Mouse (Mus musculus) neural tube, embryonic 12.5 days (tissue): ENCODE measurements around the gene Sema5a. TPM values are rescaled to one million over a fixed set of nuclear protein-coding genes. Genes with fewer than 3 reads are reported as not detected.
A peak's percentile ranks its signal among the peaks of the same experiment; 100 is the strongest.

ENCODE experiments used
- ATAC-seq: fragments of 200-750 bp; cut with Nextera tagmentation; 2 replicates; pipeline ENCODE4 v1.8.0; 2017; ENCODE audit warnings: low read depth, mild to moderate bottlenecking, moderate TSS enrichment, moderate library complexity; ENCODE audit not compliant: low FRiP score
- H3K27ac ChIP-seq: fragments of 300-500 bp; sonication (generic); 2 replicates; pipeline ENCODE4 v1.5.1; 2016
- H3K27me3 ChIP-seq: fragments of 300-500 bp; sonication (generic); replicated peaks from 2 replicates; pipeline ENCODE4 v1.6.1; 2016; ENCODE audit warnings: mild to moderate bottlenecking
- H3K36me3 ChIP-seq: fragments of 300-500 bp; sonication (generic); 2 replicates; pipeline ENCODE4 v1.6.1; 2016; ENCODE audit warnings: mild to moderate bottlenecking
- H3K4me1 ChIP-seq: fragments of 300-500 bp; sonication (generic); 2 replicates; pipeline ENCODE4 v1.6.1; 2016
- H3K4me2 ChIP-seq: fragments of 300-500 bp; sonication (generic); replicated peaks from 2 replicates; pipeline ENCODE4 v1.6.1; 2016; ENCODE audit warnings: mild to moderate bottlenecking
- H3K4me3 ChIP-seq: fragments of 300-500 bp; sonication (generic); 2 replicates; pipeline ENCODE4 v1.5.1; 2016
- H3K9ac ChIP-seq: fragments of 300-500 bp; sonication (generic); 2 replicates; pipeline ENCODE4 v1.6.1; 2016; ENCODE audit warnings: mild to moderate bottlenecking
- H3K9me3 ChIP-seq: fragments of 300-500 bp; sonication (generic); 2 replicates; pipeline ENCODE4 v1.6.1; 2016; ENCODE audit warnings: mild to moderate bottlenecking
- WGBS: fragments of 180-500 bp; shearing (Covaris S2); methylation state at CpG from one replicate; pipeline ENCODE4 v1.1.7; 2016; 5-methylcytosine and 5-hydroxymethylcytosine counted together
- polyA plus RNA-seq: library from polyadenylated mRNA; unstranded; fragments of >200 nt; fragmentation: Nextera tagmentation; extraction: Ambion mirVana; gene quantifications from 2 replicates; pipeline ENCODE4 v1.2.1, GENCODE M21; 2016

Sema5a gene
- polyA plus RNA-seq, 1 experiment from 2014 or later, result 8.8 TPM

- no peak overlapping the region for H3K27ac ChIP-seq
- no peak overlapping the region for H3K4me2 ChIP-seq
- H3K27me3 ChIP-seq, result no peaks in the 10 kb centered on the region
- H3K9ac ChIP-seq, result no peak overlapping the region
- H3K9me3 ChIP-seq, result no peaks in the 10 kb centered on the region
- no peaks in the 10 kb centered on the region for H3K36me3 ChIP-seq
- 78% methylated on average over 3 of the region's 3 CpGs for WGBS
- ATAC-seq, result no peak
- H3K4me1 ChIP-seq, result no peaks in the 10 kb centered on the region
- H3K4me3 ChIP-seq, result no peak overlapping the region
Measured at GRCm38 (mm10) chr15:32396241-32396890, 151.8 kb downstream of the Sema5a start.

GRCm38 (mm10) chr15:32397064-32397463 lies 152.5 kb downstream of the Sema5a start:
- Histone ChIP-seq H3K36me3 (no peaks in the 10 kb centered on the region), H3K9ac (no peak overlapping the region), H3K27me3 (no peaks in the 10 kb centered on the region), H3K4me2 (no peak overlapping the region), H3K27ac (no peak overlapping the region), H3K9me3 (no peaks in the 10 kb centered on the region), H3K4me1 (no peaks in the 10 kb centered on the region), H3K4me3 (no peak overlapping the region)
- WGBS, result 65% methylated on average over 3 of the region's 3 CpGs
- no peak for ATAC-seq

- ATAC-seq, result no peak
- H3K4me2 ChIP-seq, result no peak overlapping the region
- H3K27me3 ChIP-seq, result no peaks in the 10 kb centered on the region
- H3K27ac ChIP-seq, result no peak overlapping the region
- no peak overlapping the region for H3K4me3 ChIP-seq
- H3K9me3 ChIP-seq, result no peaks in the 10 kb centered on the region
- no peaks in the 10 kb centered on the region for H3K4me1 ChIP-seq
- H3K9ac ChIP-seq, result no peak overlapping the region
- WGBS, result 93% methylated on average over 1 of the region's 1 CpGs
- no peaks in the 10 kb centered on the region for H3K36me3 ChIP-seq
Measured at GRCm38 (mm10) chr15:32398721-32399120, 154.1 kb downstream of the Sema5a start.

GRCm38 (mm10) chr15:32401909-32402527 lies 157.4 kb downstream of the Sema5a start:
- ATAC-seq, result no peak
- no peaks in the 10 kb centered on the region for H3K9me3 ChIP-seq
- H3K27ac ChIP-seq, result no peak overlapping the region
- H3K36me3 ChIP-seq, result no peaks in the 10 kb centered on the region
- 67% methylated on average over 5 of the region's 5 CpGs for WGBS
- no peaks in the 10 kb centered on the region for H3K27me3 ChIP-seq
- no peak overlapping the region for H3K4me3 ChIP-seq
- no peak overlapping the region for H3K4me2 ChIP-seq
- no peaks in the 10 kb centered on the region for H3K4me1 ChIP-seq
- no peak overlapping the region for H3K9ac ChIP-seq

GRCm38 (mm10) chr15:32403321-32403720 lies 158.7 kb downstream of the Sema5a start:
- H3K9me3 ChIP-seq, result no peaks in the 10 kb centered on the region
- no peaks in the 10 kb centered on the region for H3K27me3 ChIP-seq
- no peak overlapping the region for H3K27ac ChIP-seq
- no peak overlapping the region for H3K9ac ChIP-seq
- H3K4me1 ChIP-seq, result no peaks in the 10 kb centered on the region
- 83% methylated on average over 8 of the region's 8 CpGs for WGBS
- H3K36me3 ChIP-seq, result no peaks in the 10 kb centered on the region
- H3K4me3 ChIP-seq, result no peak overlapping the region
- no peak for ATAC-seq
- no peak overlapping the region for H3K4me2 ChIP-seq

GRCm38 (mm10) chr15:32406436-32406835 lies 161.8 kb downstream of the Sema5a start:
- Histone ChIP-seq H3K4me2 (no peak overlapping the region), H3K36me3 (no peaks in the 10 kb centered on the region), H3K4me1 (no peaks in the 10 kb centered on the region), H3K9me3 (no peaks in the 10 kb centered on the region), H3K4me3 (no peak overlapping the region), H3K27ac (no peak overlapping the region), H3K27me3 (no peaks in the 10 kb centered on the region), H3K9ac (no peak overlapping the region)
- ATAC-seq, result no peak
- 85% methylated on average over 2 of the region's 2 CpGs for WGBS

GRCm38 (mm10) chr15:32407766-32408165 lies 163.2 kb downstream of the Sema5a start:
- Histone ChIP-seq H3K27ac (no peak overlapping the region), H3K4me3 (no peak overlapping the region), H3K4me2 (no peak overlapping the region), H3K36me3 (no peaks in the 10 kb centered on the region), H3K27me3 (no peaks in the 10 kb centered on the region), H3K9me3 (no peaks in the 10 kb centered on the region), H3K9ac (no peak overlapping the region), H3K4me1 (no peaks in the 10 kb centered on the region)
- WGBS, result 95% methylated on average over 3 of the region's 3 CpGs
- ATAC-seq, result no peak

GRCm38 (mm10) chr15:32416291-32416690 lies 171.7 kb downstream of the Sema5a start:
- WGBS, result 91% methylated on average over 2 of the region's 2 CpGs
- H3K36me3 ChIP-seq, result no peaks in the 10 kb centered on the region
- no peaks in the 10 kb centered on the region for H3K4me1 ChIP-seq
- no peaks in the 10 kb centered on the region for H3K27me3 ChIP-seq
- no peak for ATAC-seq
- no peak overlapping the region for H3K27ac ChIP-seq
- H3K4me2 ChIP-seq, result no peak overlapping the region
- H3K9me3 ChIP-seq, result no peaks in the 10 kb centered on the region
- no peak overlapping the region for H3K4me3 ChIP-seq
- no peak overlapping the region for H3K9ac ChIP-seq

GRCm38 (mm10) chr15:32422631-32423030 lies 178.0 kb downstream of the Sema5a start:
- no peaks in the 10 kb centered on the region for H3K36me3 ChIP-seq
- no peak overlapping the region for H3K9ac ChIP-seq
- no peak overlapping the region for H3K27ac ChIP-seq
- no peak for ATAC-seq
- H3K9me3 ChIP-seq, result no peaks in the 10 kb centered on the region
- 65% methylated on average over 6 of the region's 6 CpGs for WGBS
- peaks cover 5% of the 10 kb centered on the region for H3K4me1 ChIP-seq
- H3K27me3 ChIP-seq, result no peaks in the 10 kb centered on the region
- H3K4me2 ChIP-seq, result no peak overlapping the region
- H3K4me3 ChIP-seq, result no peak overlapping the region

GRCm38 (mm10) chr15:32423061-32423460 lies 178.5 kb downstream of the Sema5a start:
- Histone ChIP-seq H3K9ac (no peak overlapping the region), H3K27ac (no peak overlapping the region), H3K4me1 (peaks cover 5% of the 10 kb centered on the region), H3K36me3 (no peaks in the 10 kb centered on the region), H3K4me3 (no peak overlapping the region), H3K4me2 (no peak overlapping the region), H3K27me3 (no peaks in the 10 kb centered on the region), H3K9me3 (no peaks in the 10 kb centered on the region)
- ATAC-seq, result peak; percentile 23; the same call in 1 of the 2 replicates
- WGBS, result 73% methylated on average over 6 of the region's 6 CpGs

GRCm38 (mm10) chr15:32427188-32427924 lies 182.7 kb downstream of the Sema5a start:
- H3K27me3 ChIP-seq, result no peaks in the 10 kb centered on the region
- H3K27ac ChIP-seq, result no peak overlapping the region
- H3K36me3 ChIP-seq, result no peaks in the 10 kb centered on the region
- H3K4me1 ChIP-seq, result peaks cover 5% of the 10 kb centered on the region
- H3K4me3 ChIP-seq, result no peak overlapping the region
- peak; percentile 59; the same call in 1 of the 2 replicates for ATAC-seq
- WGBS, result 51% methylated on average over 7 of the region's 7 CpGs
- H3K9me3 ChIP-seq, result no peaks in the 10 kb centered on the region
- no peak overlapping the region for H3K4me2 ChIP-seq
- no peak overlapping the region for H3K9ac ChIP-seq

- H3K27me3 ChIP-seq, result no peaks in the 10 kb centered on the region
- WGBS, result 70% methylated on average over 13 of the region's 13 CpGs
- H3K4me3 ChIP-seq, result no peak overlapping the region
- H3K4me2 ChIP-seq, result no peak overlapping the region
- no peaks in the 10 kb centered on the region for H3K36me3 ChIP-seq
- peak; percentile 37; the same call in 1 of the 2 replicates for ATAC-seq
- no peaks in the 10 kb centered on the region for H3K9me3 ChIP-seq
- H3K9ac ChIP-seq, result no peak overlapping the region
- H3K4me1 ChIP-seq, result peaks cover 7% of the 10 kb centered on the region; the same call in 1 of the 2 replicates
- H3K27ac ChIP-seq, result no peak overlapping the region
Measured at GRCm38 (mm10) chr15:32432927-32433832, 188.6 kb downstream of the Sema5a start.
